Mouse (Mus musculus): ENCODE results near the gene Dusp23. TPM values are rescaled to one million over a fixed set of nuclear protein-coding genes. Genes with fewer than 3 reads are reported as not detected.
A peak's percentile ranks its signal among the peaks of the same experiment; 100 is the strongest.

Gene Dusp23
- polyA plus RNA-seq (2015; fragmentation: Nextera tagmentation; extraction: Ambion mirVana), result 18.9 and 19.7 TPM in 2 replicates

DNA sequence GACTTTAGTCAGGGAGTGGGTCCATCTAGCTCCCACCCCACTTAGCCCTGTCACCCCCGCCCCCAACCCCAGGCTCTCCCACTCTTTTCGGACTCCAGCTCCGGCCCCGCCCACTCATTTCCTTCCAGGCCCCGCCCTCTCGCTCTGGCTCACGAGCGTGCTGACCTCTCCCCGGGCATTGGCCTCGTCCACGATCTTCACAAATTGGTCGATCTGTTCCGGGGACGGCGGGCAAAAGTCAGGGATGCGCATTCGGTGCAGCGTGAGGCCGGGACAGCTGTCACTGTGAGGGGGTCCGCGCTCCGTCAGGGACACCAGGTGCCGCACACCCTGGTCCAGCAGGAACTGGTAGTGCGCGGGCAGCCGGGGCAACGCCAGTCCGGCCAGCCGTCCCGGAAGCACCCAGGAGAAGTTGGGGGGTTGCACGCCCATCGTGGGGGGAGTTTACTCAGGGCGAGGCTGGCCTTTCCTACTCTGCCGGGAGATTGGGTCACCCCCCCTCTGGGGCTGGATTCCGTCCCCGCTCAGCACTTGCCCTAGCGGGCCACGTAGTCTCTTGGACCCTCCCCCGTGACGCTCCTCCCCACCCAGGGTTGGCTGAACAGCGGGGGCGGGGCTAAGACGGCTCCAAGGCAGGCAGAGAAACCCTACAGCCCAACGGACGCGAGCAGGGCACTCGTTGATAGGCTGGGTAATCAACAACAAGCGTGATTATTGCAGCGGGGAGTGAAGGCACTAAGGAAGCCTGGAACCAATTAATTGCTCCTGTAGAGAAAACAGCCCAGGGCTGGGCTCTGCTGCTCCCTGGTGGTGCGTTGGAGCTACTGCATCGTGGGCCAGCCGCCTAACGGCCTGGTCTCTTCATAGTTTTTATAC lies at the start of gene Dusp23:
Gene Dusp23, minus strand, starts transcription at position 512 of the 876 bp plus-strand sequence.
- peak within 1 kb of the TSS; percentile 84 for H3K27ac ChIP-seq (ENCODE audit: low read depth, low read length)
- WGBS, result under 1% methylated on average over 53 of the region's 53 CpGs
- peak within 1 kb of the TSS; percentile 63 for H3K4me3 ChIP-seq (ENCODE audit: low read depth, low read length)
- peak within 1 kb of the TSS; percentile 66 for H3K9ac ChIP-seq (ENCODE audit: low read depth, low read length)
- H3K27me3 ChIP-seq (replicated peaks; ENCODE audit: control insufficient read depth, insufficient read depth, low read length), result no peaks in the 10 kb centered on the region
- H3K4me1 ChIP-seq (replicated peaks; ENCODE audit: control insufficient read depth, insufficient read depth, low read length), result 0 out of 2 replicates have a peak, but pooled peaks cover 2% of the 10 kb centered on the region
- peak; percentile 98 for TF ChIP-seq CTCF (IDR thresholded peaks at IDR 0.05; ENCODE audit: low read depth)
- H3K9me3 ChIP-seq (ENCODE audit: control insufficient read depth), result no peaks in the 10 kb centered on the region
- peak within 1 kb of the TSS; percentile 87 for H3K4me2 ChIP-seq (replicated peaks; ENCODE audit: low read depth)
- ATAC-seq, result peak; percentile 99
- no peaks in the 10 kb centered on the region for H3K36me3 ChIP-seq (ENCODE audit: control insufficient read depth, insufficient read depth)

DNA sequence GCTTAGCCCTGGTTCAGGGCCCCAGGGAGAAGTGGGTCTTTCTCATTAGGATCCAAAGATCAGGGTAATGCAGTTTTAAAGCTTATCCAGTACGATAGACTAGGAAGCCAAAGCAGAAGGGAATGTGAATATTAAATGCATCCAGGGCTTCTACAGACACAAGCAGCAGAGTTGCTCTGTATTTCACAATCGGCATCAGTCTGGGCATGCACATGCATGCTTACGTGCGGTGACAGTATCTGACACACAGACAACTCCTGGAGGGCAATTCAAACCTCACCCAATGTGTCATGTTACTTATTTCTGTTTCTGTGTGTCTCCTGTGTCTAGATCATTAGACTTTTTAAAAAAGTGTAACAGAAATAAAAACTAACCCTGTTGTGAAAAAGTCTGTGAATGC lies 48.0 kb upstream of the Dusp23 start:
- Histone ChIP-seq H3K9ac (ENCODE audit: low read depth, low read length) (no peak overlapping the region), H3K4me2 (replicated peaks; ENCODE audit: low read depth) (no peak overlapping the region), H3K4me1 (replicated peaks; ENCODE audit: control insufficient read depth, insufficient read depth, low read length) (no peaks in the 10 kb centered on the region), H3K36me3 (ENCODE audit: control insufficient read depth, insufficient read depth) (no peaks in the 10 kb centered on the region), H3K27me3 (replicated peaks; ENCODE audit: control insufficient read depth, insufficient read depth, low read length) (no peaks in the 10 kb centered on the region), H3K4me3 (ENCODE audit: low read depth, low read length) (no peak overlapping the region), H3K9me3 (ENCODE audit: control insufficient read depth) (no peaks in the 10 kb centered on the region), H3K27ac (ENCODE audit: low read depth, low read length) (no peak overlapping the region)
- WGBS, result 94% methylated on average over 4 of the region's 4 CpGs
- ATAC-seq, result no peak
- no peak for TF ChIP-seq CTCF (IDR thresholded peaks at IDR 0.05; ENCODE audit: low read depth)

DNA sequence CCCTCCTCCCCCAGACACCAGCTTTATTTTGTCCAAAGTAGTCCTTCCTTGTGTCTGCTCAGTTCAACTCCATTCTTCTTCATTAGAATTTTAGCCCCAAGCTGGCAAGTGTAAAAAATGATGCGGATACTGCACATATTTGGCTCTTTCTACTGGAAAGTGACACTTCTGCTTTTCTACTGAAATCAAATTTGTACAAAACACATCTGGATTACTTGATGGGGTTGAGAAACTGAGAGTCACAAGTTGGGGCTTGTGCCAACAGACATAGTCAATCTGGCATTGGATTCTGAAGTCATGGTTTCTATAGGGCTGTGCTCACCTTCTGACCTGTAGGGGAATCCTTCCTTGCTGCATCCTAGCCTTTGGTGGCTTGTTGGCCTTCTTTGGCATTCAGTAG lies 38.0 kb upstream of the Dusp23 start:
- Histone ChIP-seq H3K27ac (ENCODE audit: low read depth, low read length) (no peak overlapping the region), H3K9ac (ENCODE audit: low read depth, low read length) (no peak overlapping the region), H3K27me3 (replicated peaks; ENCODE audit: control insufficient read depth, insufficient read depth, low read length) (no peaks in the 10 kb centered on the region), H3K4me2 (replicated peaks; ENCODE audit: low read depth) (no peak overlapping the region), H3K36me3 (ENCODE audit: control insufficient read depth, insufficient read depth) (no peaks in the 10 kb centered on the region), H3K4me1 (replicated peaks; ENCODE audit: control insufficient read depth, insufficient read depth, low read length) (no peaks in the 10 kb centered on the region), H3K9me3 (ENCODE audit: control insufficient read depth) (no peaks in the 10 kb centered on the region), H3K4me3 (ENCODE audit: low read depth, low read length) (no peak overlapping the region)
- no peak for TF ChIP-seq CTCF (IDR thresholded peaks at IDR 0.05; ENCODE audit: low read depth)
- WGBS, result 85% methylated on average over 1 of the region's 1 CpGs
- no peak for ATAC-seq

DNA sequence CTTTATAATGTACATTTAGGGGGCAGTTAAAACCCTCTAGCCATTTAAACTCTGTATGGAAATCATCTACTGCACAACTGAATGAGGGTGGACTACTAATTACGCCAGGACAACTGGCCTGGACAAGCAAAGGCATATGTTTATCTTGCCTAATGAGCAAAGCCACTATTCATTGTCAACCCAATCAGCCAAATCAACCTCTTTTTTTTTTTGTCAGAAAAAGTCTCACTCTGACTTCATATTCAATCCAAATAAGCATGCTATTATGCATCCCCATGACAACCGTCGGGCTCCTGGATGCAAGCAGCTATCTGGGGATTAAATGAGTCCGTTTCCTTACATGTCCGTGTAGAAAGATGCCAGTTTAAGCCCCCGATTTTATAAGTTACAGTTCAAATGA lies 34.8 kb upstream of the Dusp23 start:
- Histone ChIP-seq H3K27me3 (replicated peaks; ENCODE audit: control insufficient read depth, insufficient read depth, low read length) (no peaks in the 10 kb centered on the region), H3K4me1 (replicated peaks; ENCODE audit: control insufficient read depth, insufficient read depth, low read length) (no peaks in the 10 kb centered on the region), H3K9me3 (ENCODE audit: control insufficient read depth) (no peaks in the 10 kb centered on the region), H3K4me3 (ENCODE audit: low read depth, low read length) (no peak overlapping the region), H3K27ac (ENCODE audit: low read depth, low read length) (no peak overlapping the region), H3K36me3 (ENCODE audit: control insufficient read depth, insufficient read depth) (no peaks in the 10 kb centered on the region), H3K4me2 (replicated peaks; ENCODE audit: low read depth) (no peak overlapping the region), H3K9ac (ENCODE audit: low read depth, low read length) (no peak overlapping the region)
- 76% methylated on average over 6 of the region's 6 CpGs for WGBS
- TF ChIP-seq CTCF (IDR thresholded peaks at IDR 0.05; ENCODE audit: low read depth), result no peak
- no peak for ATAC-seq

DNA sequence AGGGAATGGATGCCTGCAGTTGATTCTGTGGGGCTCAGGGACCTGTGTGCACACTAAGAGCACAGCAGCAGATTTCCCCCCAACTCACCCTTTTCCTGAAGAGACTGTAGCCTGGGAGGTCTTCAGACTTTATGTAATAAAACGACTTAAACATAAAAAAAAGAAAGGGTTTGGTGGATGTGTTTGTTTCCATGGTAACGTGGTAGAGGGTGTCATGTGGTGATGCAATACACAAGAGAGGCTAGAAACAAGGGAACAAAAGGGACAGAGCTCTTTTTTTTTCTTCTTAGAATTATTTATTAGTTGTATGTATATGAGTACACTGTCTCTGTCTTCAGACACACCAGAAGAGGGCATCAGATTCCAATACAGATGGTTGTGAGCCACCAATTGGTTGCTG lies 32.7 kb upstream of the Dusp23 start:
- no peaks in the 10 kb centered on the region for H3K9me3 ChIP-seq (ENCODE audit: control insufficient read depth)
- no peaks in the 10 kb centered on the region for H3K27me3 ChIP-seq (replicated peaks; ENCODE audit: control insufficient read depth, insufficient read depth, low read length)
- H3K36me3 ChIP-seq (ENCODE audit: control insufficient read depth, insufficient read depth), result no peaks in the 10 kb centered on the region
- ATAC-seq, result no peak
- no peak overlapping the region for H3K4me3 ChIP-seq (ENCODE audit: low read depth, low read length)
- no peaks in the 10 kb centered on the region for H3K4me1 ChIP-seq (replicated peaks; ENCODE audit: control insufficient read depth, insufficient read depth, low read length)
- no peak overlapping the region for H3K27ac ChIP-seq (ENCODE audit: low read depth, low read length)
- H3K4me2 ChIP-seq (replicated peaks; ENCODE audit: low read depth), result no peak overlapping the region
- no peak overlapping the region for H3K9ac ChIP-seq (ENCODE audit: low read depth, low read length)
- TF ChIP-seq CTCF (IDR thresholded peaks at IDR 0.05; ENCODE audit: low read depth), result no peak
- WGBS, result 62% methylated on average over 2 of the region's 2 CpGs

DNA sequence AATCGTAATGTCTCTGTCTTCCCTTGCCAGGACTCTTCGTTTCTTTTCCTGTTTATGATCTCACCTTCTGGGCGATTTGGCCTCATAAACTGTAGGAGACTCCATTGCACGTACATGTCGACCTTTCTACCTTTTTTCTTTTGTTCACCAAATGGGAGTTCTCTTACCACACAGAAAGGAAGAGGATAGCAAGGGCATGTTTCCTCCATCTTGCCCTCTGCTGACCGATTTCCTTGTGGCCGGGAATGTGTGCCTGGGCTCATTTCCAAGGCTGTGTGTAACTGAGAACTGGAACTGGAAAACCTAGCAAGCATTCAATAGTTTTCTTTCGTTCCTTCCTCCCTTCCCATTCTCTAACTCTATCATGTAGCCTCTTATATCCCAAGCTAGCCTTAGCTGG lies 26.9 kb upstream of the Dusp23 start:
- Histone ChIP-seq H3K27me3 (replicated peaks; ENCODE audit: control insufficient read depth, insufficient read depth, low read length) (no peaks in the 10 kb centered on the region), H3K4me2 (replicated peaks; ENCODE audit: low read depth) (no peak overlapping the region), H3K9me3 (ENCODE audit: control insufficient read depth) (no peaks in the 10 kb centered on the region), H3K9ac (ENCODE audit: low read depth, low read length) (no peak overlapping the region), H3K4me1 (replicated peaks; ENCODE audit: control insufficient read depth, insufficient read depth, low read length) (no peaks in the 10 kb centered on the region), H3K27ac (ENCODE audit: low read depth, low read length) (no peak overlapping the region), H3K36me3 (ENCODE audit: control insufficient read depth, insufficient read depth) (no peaks in the 10 kb centered on the region), H3K4me3 (ENCODE audit: low read depth, low read length) (no peak overlapping the region)
- no peak for ATAC-seq
- TF ChIP-seq CTCF (IDR thresholded peaks at IDR 0.05; ENCODE audit: low read depth), result no peak
- WGBS, result 76% methylated on average over 8 of the region's 8 CpGs

All from intestine, postnatal 0 days (tissue).